Mouse (Mus musculus): ENCODE measurements at regions not wholly inside any gene's neighbourhood (a gene's known extent, or its start where the extent isn't known, plus 50 kb on each side); places are given as distances from the start of the nearest gene placed in this dataset.

- DNase-seq = peak in 1 of 2 experiments; percentile 15
Observed at GRCm38 (mm10) chr2:51238131-51238931, 89.4 kb upstream of the Rnd3 start.

DNA sequence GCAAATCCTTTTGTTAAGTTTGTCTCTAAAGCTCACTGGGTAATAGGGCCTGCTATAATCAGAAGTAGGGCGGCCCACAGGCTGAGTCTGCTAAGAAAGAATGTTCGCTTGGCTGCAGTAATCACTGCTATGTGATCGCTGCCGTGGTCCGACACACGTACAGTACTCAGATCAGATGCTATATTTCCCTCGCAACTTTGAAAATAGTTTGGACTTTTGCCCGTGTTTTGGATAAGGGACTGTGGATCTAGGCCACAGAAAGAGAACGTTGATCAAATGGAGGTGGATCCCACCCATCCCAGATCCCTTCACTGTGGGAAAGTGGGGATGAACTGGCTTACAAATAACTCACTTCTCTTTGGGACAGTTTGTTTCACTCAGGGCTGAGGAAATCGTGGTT is 88.5 kb upstream of the Rnd3 start:
- no peak for DNase-seq

GRCm38 (mm10) chr2:51236852-51237251 is 87.9 kb upstream of the Rnd3 start:
- no peak for DNase-seq

- no peak for DNase-seq
Observed at GRCm38 (mm10) chr2:51234427-51234826, 85.5 kb upstream of the Rnd3 start.

DNA sequence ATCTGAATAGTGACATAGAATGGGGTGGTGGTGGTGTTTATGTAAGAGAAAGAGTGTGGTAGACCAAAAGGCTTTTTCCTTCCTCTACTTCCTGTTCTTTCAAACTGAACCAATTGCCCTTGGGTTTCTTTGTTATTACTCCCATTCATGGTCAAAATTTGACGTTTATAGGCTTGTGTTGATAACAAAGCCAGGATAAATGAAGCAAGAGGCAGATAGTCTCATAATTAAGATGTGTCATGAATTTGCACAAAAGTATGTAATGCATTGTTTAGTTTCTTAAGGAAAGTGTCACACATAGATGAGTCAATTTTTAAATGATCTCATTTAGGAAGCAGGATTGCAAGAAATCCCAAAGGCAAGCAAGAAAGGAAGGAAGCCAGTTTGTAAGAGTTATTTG is 73.9 kb upstream of the Rnd3 start:
- no peak for DNase-seq

DNA sequence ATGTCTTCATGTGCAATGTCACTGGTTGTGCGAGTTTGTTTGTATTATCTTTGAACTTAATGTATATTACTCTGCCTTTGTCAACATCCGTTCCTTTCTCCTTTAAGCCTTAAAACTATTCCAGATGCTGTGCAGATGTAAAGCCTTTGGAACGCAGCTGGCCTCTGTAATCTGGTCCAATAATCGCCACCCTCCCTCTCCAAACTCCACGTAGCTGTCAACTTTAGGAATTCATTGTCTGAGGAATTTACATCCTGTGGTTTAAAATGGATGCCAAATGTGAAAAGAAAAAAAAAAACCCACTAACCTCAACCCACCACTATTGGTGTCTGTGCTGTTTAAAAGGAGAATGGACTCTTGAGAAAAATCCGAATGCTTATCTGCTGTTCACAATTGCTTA is 70.8 kb upstream of the Rnd3 start:
- DNase-seq = no peak

- DNase-seq = no peak
Observed at GRCm38 (mm10) chr2:51207150-51208022, 58.5 kb upstream of the Rnd3 start.

- DNase-seq = no peak
Observed at GRCm38 (mm10) chr2:51206332-51206731, 57.4 kb upstream of the Rnd3 start.

Measured in adrenal gland, postnatal 36 days (tissue).